Mouse (Mus musculus) heart, embryonic 10.5 days (tissue): ENCODE measurements around the gene Galnt6. TPM values are rescaled to one million over a fixed set of nuclear protein-coding genes. Genes with fewer than 3 reads are reported as not detected.
A peak's percentile ranks its signal among the peaks of the same experiment; 100 is the strongest.

ENCODE experiments used
- DNase-seq: peaks from one replicate; pipeline ENCODE4 v3.0.0-alpha.2; 2017; ENCODE audit warnings: low spot score
- H3K27ac ChIP-seq: fragments of 300-500 bp; sonication (generic); 2 replicates; pipeline ENCODE4 v1.5.1; 2016; ENCODE audit warnings: mild to moderate bottlenecking
- H3K27me3 ChIP-seq: fragments of 300-500 bp; sonication (generic); 2 replicates; pipeline ENCODE4 v1.6.1; 2016; ENCODE audit warnings: mild to moderate bottlenecking; ENCODE audit not compliant: poor library complexity, insufficient read depth, severe bottlenecking
- H3K36me3 ChIP-seq: fragments of 300-500 bp; sonication (generic); 2 replicates; pipeline ENCODE4 v1.6.1; 2016; ENCODE audit warnings: mild to moderate bottlenecking, moderate library complexity
- H3K4me1 ChIP-seq: fragments of 300-500 bp; sonication (generic); 2 replicates; pipeline ENCODE4 v1.6.1; 2016; ENCODE audit warnings: mild to moderate bottlenecking
- H3K4me3 ChIP-seq: fragments of 300-500 bp; sonication (generic); 2 replicates; pipeline ENCODE4 v1.5.1; 2016; ENCODE audit warnings: mild to moderate bottlenecking, moderate library complexity
- H3K9me3 ChIP-seq: fragments of 300-500 bp; sonication (generic); 2 replicates; pipeline ENCODE4 v1.6.1; 2016; ENCODE audit warnings: mild to moderate bottlenecking, moderate library complexity
- WGBS: fragments of 180-500 bp; shearing (Covaris S2); methylation state at CpG from one replicate; pipeline ENCODE4 v1.1.7; 2016; 5-methylcytosine and 5-hydroxymethylcytosine counted together
- polyA plus RNA-seq: library from polyadenylated mRNA; unstranded; fragments of >200 nt; fragmentation: Nextera tagmentation; extraction: Ambion mirVana; gene quantifications from 2 replicates; pipeline ENCODE4 v1.2.1, GENCODE M21; 2016

The Galnt6 gene
- polyA plus RNA-seq, 1 experiment from 2014 or later: 0.18 TPM

- Histone ChIP-seq H3K4me1 (peaks cover 11% of the 10 kb centered on the region), H3K27ac (no peak overlapping the region), H3K27me3 (peaks cover 70% of the 10 kb centered on the region), H3K4me3 (no peak overlapping the region), H3K9me3 (no peaks in the 10 kb centered on the region), H3K36me3 (no peaks in the 10 kb centered on the region)
- 50% methylated on average over 8 of the region's 8 CpGs for WGBS
- no peak for DNase-seq
These were observed 33.5 kb upstream of the Galnt6 start for GRCm38 (mm10) chr15:100762649-100763048.

- Histone ChIP-seq H3K36me3 (no peaks in the 10 kb centered on the region), H3K27me3 (peaks cover 67% of the 10 kb centered on the region), H3K4me3 (peak within 1 kb of the TSS; percentile 69), H3K9me3 (no peaks in the 10 kb centered on the region), H3K27ac (peak within 1 kb of the TSS; percentile 77), H3K4me1 (peaks cover 11% of the 10 kb centered on the region)
- peak; percentile 95 for DNase-seq
- under 1% methylated on average over 64 of the region's 64 CpGs for WGBS
These were observed 32.4 kb upstream of the Galnt6 start, which contains the start of gene Slc4a8 for GRCm38 (mm10) chr15:100761419-100762185. TSS of gene Slc4a8 (plus strand) at chr15:100761747.

- peak overlapping the region; percentile 77; the same call in 1 of the 2 replicates for H3K27ac ChIP-seq
- WGBS: 35% methylated on average over 9 of the region's 9 CpGs
- no peaks in the 10 kb centered on the region for H3K9me3 ChIP-seq
- H3K36me3 ChIP-seq: no peaks in the 10 kb centered on the region
- H3K4me1 ChIP-seq: peaks cover 11% of the 10 kb centered on the region
- no peak for DNase-seq
- peaks cover 65% of the 10 kb centered on the region for H3K27me3 ChIP-seq
- H3K4me3 ChIP-seq: peak overlapping the region; percentile 69
These were observed 31.9 kb upstream of the Galnt6 start for GRCm38 (mm10) chr15:100761036-100761418.

GRCm38 (mm10) chr15:100759286-100759685 lies 30.1 kb upstream of the Galnt6 start:
- Histone ChIP-seq H3K27ac (no peak overlapping the region), H3K36me3 (no peaks in the 10 kb centered on the region), H3K9me3 (no peaks in the 10 kb centered on the region), H3K4me1 (peaks cover 23% of the 10 kb centered on the region), H3K4me3 (no peak overlapping the region), H3K27me3 (peaks cover 52% of the 10 kb centered on the region)
- 84% methylated on average over 10 of the region's 10 CpGs for WGBS
- no peak for DNase-seq

- 1% methylated on average over 7 of the region's 7 CpGs for WGBS
- peaks cover 48% of the 10 kb centered on the region for H3K27me3 ChIP-seq
- peaks cover 27% of the 10 kb centered on the region for H3K4me1 ChIP-seq
- no peaks in the 10 kb centered on the region for H3K36me3 ChIP-seq
- H3K27ac ChIP-seq: no peak overlapping the region
- no peaks in the 10 kb centered on the region for H3K9me3 ChIP-seq
- no peak overlapping the region for H3K4me3 ChIP-seq
- peak; percentile 86 for DNase-seq
These were observed 28.4 kb upstream of the Galnt6 start for GRCm38 (mm10) chr15:100757527-100757978.

GRCm38 (mm10) chr15:100755881-100756624 lies 26.9 kb upstream of the Galnt6 start:
- no peak for DNase-seq
- Histone ChIP-seq H3K9me3 (no peaks in the 10 kb centered on the region), H3K27ac (no peak overlapping the region), H3K4me1 (peaks cover 16% of the 10 kb centered on the region), H3K4me3 (no peak overlapping the region), H3K36me3 (no peaks in the 10 kb centered on the region), H3K27me3 (peaks cover 40% of the 10 kb centered on the region)
- WGBS: 73% methylated on average over 3 of the region's 3 CpGs

GRCm38 (mm10) chr15:100755498-100755859 lies 26.3 kb upstream of the Galnt6 start:
- no peak overlapping the region for H3K27ac ChIP-seq
- no peak for DNase-seq
- 48% methylated on average over 8 of the region's 8 CpGs for WGBS
- H3K4me3 ChIP-seq: peak overlapping the region; percentile 32; the same call in 1 of the 2 replicates
- H3K4me1 ChIP-seq: peaks cover 16% of the 10 kb centered on the region
- H3K27me3 ChIP-seq: peaks cover 40% of the 10 kb centered on the region
- H3K36me3 ChIP-seq: no peaks in the 10 kb centered on the region
- H3K9me3 ChIP-seq: no peaks in the 10 kb centered on the region

GRCm38 (mm10) chr15:100754805-100755497 lies 25.8 kb upstream of the Galnt6 start:
- H3K9me3 ChIP-seq: no peaks in the 10 kb centered on the region
- H3K36me3 ChIP-seq: no peaks in the 10 kb centered on the region
- H3K27me3 ChIP-seq: peaks cover 40% of the 10 kb centered on the region
- DNase-seq: no peak
- H3K27ac ChIP-seq: 0 out of 2 replicates have a peak overlapping the region, but pooled peaks have one; percentile 17
- H3K4me3 ChIP-seq: peak overlapping the region; percentile 32
- peaks cover 16% of the 10 kb centered on the region for H3K4me1 ChIP-seq
- WGBS: 12% methylated on average over 11 of the region's 11 CpGs

GRCm38 (mm10) chr15:100754041-100754440 lies 24.9 kb upstream of the Galnt6 start:
- Histone ChIP-seq H3K4me3 (no peak overlapping the region), H3K4me1 (peaks cover 16% of the 10 kb centered on the region), H3K27ac (no peak overlapping the region), H3K27me3 (peaks cover 35% of the 10 kb centered on the region), H3K36me3 (no peaks in the 10 kb centered on the region), H3K9me3 (no peaks in the 10 kb centered on the region)
- DNase-seq: no peak
- WGBS: 32% methylated on average over 7 of the region's 7 CpGs

- 67% methylated on average over 5 of the region's 5 CpGs for WGBS
- Histone ChIP-seq H3K4me3 (no peak overlapping the region), H3K36me3 (no peaks in the 10 kb centered on the region), H3K4me1 (peaks cover 22% of the 10 kb centered on the region), H3K9me3 (no peaks in the 10 kb centered on the region), H3K27me3 (peaks cover 40% of the 10 kb centered on the region), H3K27ac (no peak overlapping the region)
- DNase-seq: no peak
These were observed 23.9 kb upstream of the Galnt6 start for GRCm38 (mm10) chr15:100753045-100753444.

GRCm38 (mm10) chr15:100752439-100752838 lies 23.3 kb upstream of the Galnt6 start:
- no peaks in the 10 kb centered on the region for H3K36me3 ChIP-seq
- H3K4me3 ChIP-seq: no peak overlapping the region
- H3K9me3 ChIP-seq: no peaks in the 10 kb centered on the region
- H3K27ac ChIP-seq: no peak overlapping the region
- H3K4me1 ChIP-seq: peaks cover 27% of the 10 kb centered on the region
- WGBS: 53% methylated on average over 2 of the region's 2 CpGs
- DNase-seq: no peak
- peaks cover 39% of the 10 kb centered on the region for H3K27me3 ChIP-seq

GRCm38 (mm10) chr15:100749751-100750538 lies 20.8 kb upstream of the Galnt6 start:
- 75% methylated on average over 10 of the region's 10 CpGs for WGBS
- Histone ChIP-seq H3K9me3 (no peaks in the 10 kb centered on the region), H3K27me3 (peaks cover 27% of the 10 kb centered on the region), H3K4me3 (no peak overlapping the region), H3K36me3 (no peaks in the 10 kb centered on the region), H3K4me1 (peaks cover 35% of the 10 kb centered on the region), H3K27ac (no peak overlapping the region)
- DNase-seq: no peak
